Mouse (Mus musculus) midbrain, embryonic 14.5 days (tissue): Measurements from ENCODE around the gene Uxs1. TPM values are rescaled to one million over a fixed set of nuclear protein-coding genes. Genes with fewer than 3 reads are reported as not detected.
A peak's percentile ranks its signal among the peaks of the same experiment; 100 is the strongest.

Experiments
- ATAC-seq: fragments of 200-750 bp; cut with Nextera tagmentation; 2 replicates; pipeline ENCODE4 v1.8.0; 2017; ENCODE audit warnings: moderate number of reproducible peaks, moderate library complexity; ENCODE audit not compliant: low FRiP score, low TSS enrichment
- DNase-seq: peaks from one replicate; pipeline ENCODE4 v3.0.0-alpha.2; 2015
- H3K27ac ChIP-seq: fragments of 300-500 bp; sonication (generic); replicated peaks from 2 replicates; pipeline ENCODE4 v1.5.1; 2014; ENCODE audit warnings: mild to moderate bottlenecking, low read depth, low read length, moderate library complexity
- H3K27me3 ChIP-seq: fragments of 300-500 bp; sonication (generic); 2 replicates; pipeline ENCODE4 v1.6.1; 2014; ENCODE audit warnings: low read length, control low read depth, mixed read lengths; ENCODE audit not compliant: control insufficient read depth, insufficient read depth
- H3K36me3 ChIP-seq: fragments of 300-500 bp; sonication (generic); 2 replicates; pipeline ENCODE4 v1.6.1; 2014; ENCODE audit warnings: low read length, control low read depth; ENCODE audit not compliant: control insufficient read depth, insufficient read depth
- H3K4me1 ChIP-seq: fragments of 300-500 bp; sonication (generic); 2 replicates; pipeline ENCODE4 v1.6.1; 2014; ENCODE audit warnings: mild to moderate bottlenecking, antibody characterized with exemption, low read length, control low read depth; ENCODE audit not compliant: control insufficient read depth, insufficient read depth
- H3K4me2 ChIP-seq: fragments of 300-500 bp; sonication (generic); 2 replicates; pipeline ENCODE4 v1.6.1; 2014; ENCODE audit warnings: mild to moderate bottlenecking, low read length, moderate library complexity
- H3K4me3 ChIP-seq: fragments of 300-500 bp; sonication (generic); replicated peaks from 2 replicates; pipeline ENCODE4 v1.5.1; 2014; ENCODE audit warnings: low read depth, low read length
- H3K9ac ChIP-seq: fragments of 300-500 bp; sonication (generic); replicated peaks from 2 replicates; pipeline ENCODE4 v1.6.1; 2014; ENCODE audit warnings: mild to moderate bottlenecking, low read length, moderate library complexity
- H3K9me3 ChIP-seq: fragments of 300-500 bp; sonication (generic); 2 replicates; pipeline ENCODE4 v1.6.1; 2016; ENCODE audit warnings: low read length, control low read depth, mixed read lengths; ENCODE audit not compliant: control insufficient read depth
- WGBS: fragments of 180-500 bp; shearing (Covaris S2); extraction: QIAGEN DNeasy Blood & Tissue Kit; methylation state at CpG from one replicate; pipeline ENCODE4 v1.1.7; 2014; 5-methylcytosine and 5-hydroxymethylcytosine counted together
- polyA plus RNA-seq: library from polyadenylated mRNA; unstranded; fragments of >200 nt; fragmentation: Nextera tagmentation; extraction: Ambion mirVana; gene quantifications from 2 replicates; pipeline ENCODE4 v1.2.1, GENCODE M21; 2014

The Uxs1 gene
- polyA plus RNA-seq, 1 experiment from 2014 or later, result 14.8 TPM

- H3K9me3 ChIP-seq, result no peaks in the 10 kb centered on the region
- no peak overlapping the region for H3K27ac ChIP-seq
- H3K27me3 ChIP-seq, result no peaks in the 10 kb centered on the region
- WGBS, result 77% methylated on average over 1 of the region's 1 CpGs
- ATAC-seq, result no peak
- H3K4me1 ChIP-seq, result no peaks in the 10 kb centered on the region
- H3K4me2 ChIP-seq, result no peak overlapping the region
- H3K4me3 ChIP-seq, result no peak overlapping the region
- no peak overlapping the region for H3K9ac ChIP-seq
- no peak for DNase-seq
- H3K36me3 ChIP-seq, result peaks cover 61% of the 10 kb centered on the region
Measured at GRCm38 (mm10) chr1:43769348-43769747, 58.3 kb downstream of the Uxs1 start.

GRCm38 (mm10) chr1:43768385-43768990 lies 59.1 kb downstream of the Uxs1 start:
- peaks cover 61% of the 10 kb centered on the region for H3K36me3 ChIP-seq
- WGBS, result 82% methylated on average over 4 of the region's 4 CpGs
- no peak for ATAC-seq

GRCm38 (mm10) chr1:43766328-43766727 lies 61.3 kb downstream of the Uxs1 start:
- Histone ChIP-seq H3K4me3 (no peak overlapping the region), H3K36me3 (peaks cover 52% of the 10 kb centered on the region), H3K27me3 (no peaks in the 10 kb centered on the region), H3K4me1 (no peaks in the 10 kb centered on the region), H3K27ac (no peak overlapping the region), H3K9ac (no peak overlapping the region), H3K9me3 (no peaks in the 10 kb centered on the region), H3K4me2 (no peak overlapping the region)
- ATAC-seq, result no peak
- DNase-seq, result no peak
- 96% methylated on average over 2 of the region's 2 CpGs for WGBS

More at GRCm38 (mm10) chr1:43768385-43768990, 59.1 kb downstream of the Uxs1 start:
- H3K27ac ChIP-seq, result no peak overlapping the region
- no peaks in the 10 kb centered on the region for H3K27me3 ChIP-seq
- H3K4me1 ChIP-seq, result no peaks in the 10 kb centered on the region
- no peak overlapping the region for H3K4me2 ChIP-seq
- no peak for DNase-seq
- no peak overlapping the region for H3K4me3 ChIP-seq
- H3K9me3 ChIP-seq, result no peaks in the 10 kb centered on the region
- H3K9ac ChIP-seq, result no peak overlapping the region

DNA sequence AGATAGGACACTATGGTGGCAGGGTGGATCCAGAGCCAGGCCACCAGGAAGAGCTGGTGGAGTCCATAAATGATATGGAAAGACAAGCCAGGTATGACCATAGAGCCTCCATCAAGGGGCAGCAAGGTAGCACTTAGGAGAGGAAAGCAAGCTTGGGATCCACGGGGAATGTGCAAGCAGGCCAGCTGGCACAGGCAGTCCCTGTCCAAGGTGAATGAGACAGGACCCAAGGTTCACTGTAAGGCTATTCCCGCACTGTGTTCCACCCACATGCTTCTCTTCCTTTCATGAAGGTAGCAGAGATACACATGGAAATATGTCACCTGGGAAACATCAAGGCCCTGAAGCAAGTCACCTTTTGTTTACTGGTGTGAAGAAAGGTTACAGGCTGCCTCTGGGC lies 63.1 kb downstream of the Uxs1 start:
- 97% methylated on average over 2 of the region's 2 CpGs for WGBS
- no peak for DNase-seq
- no peak overlapping the region for H3K27ac ChIP-seq

DNA sequence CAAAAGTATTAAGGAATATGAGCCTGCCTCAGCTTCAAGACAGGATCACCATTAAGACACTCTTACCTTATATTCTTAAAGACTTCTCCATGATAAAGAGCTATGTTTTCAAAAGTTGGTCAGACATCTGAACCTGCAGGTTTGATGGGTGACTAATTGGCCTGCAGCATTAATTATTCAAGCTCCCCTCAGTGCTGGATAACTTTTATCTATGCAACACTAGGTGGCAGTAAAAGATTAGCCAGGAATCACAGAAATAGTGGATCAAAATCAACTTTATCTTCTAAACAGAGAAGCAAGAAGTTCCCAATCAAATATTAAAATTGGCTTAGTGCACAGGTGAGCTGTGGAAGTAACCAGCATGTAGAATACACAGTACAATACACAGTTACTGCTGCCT lies 67.5 kb downstream of the Uxs1 start:
- H3K27me3 ChIP-seq, result no peaks in the 10 kb centered on the region
- H3K36me3 ChIP-seq, result peaks cover 58% of the 10 kb centered on the region
- DNase-seq (peak; percentile 65), ATAC-seq (no peak)
- no peak overlapping the region for H3K4me3 ChIP-seq
- no peak overlapping the region for H3K9ac ChIP-seq
- H3K4me2 ChIP-seq, result no peak overlapping the region
- no peak overlapping the region for H3K27ac ChIP-seq
- no peaks in the 10 kb centered on the region for H3K4me1 ChIP-seq
- H3K9me3 ChIP-seq, result no peaks in the 10 kb centered on the region

More for the DNA sequence above, 63.1 kb downstream of the Uxs1 start:
- Histone ChIP-seq H3K27me3 (no peaks in the 10 kb centered on the region), H3K4me2 (no peak overlapping the region), H3K9ac (no peak overlapping the region), H3K4me3 (no peak overlapping the region), H3K9me3 (no peaks in the 10 kb centered on the region), H3K36me3 (peaks cover 44% of the 10 kb centered on the region), H3K4me1 (no peaks in the 10 kb centered on the region)
- no peak for ATAC-seq

DNA sequence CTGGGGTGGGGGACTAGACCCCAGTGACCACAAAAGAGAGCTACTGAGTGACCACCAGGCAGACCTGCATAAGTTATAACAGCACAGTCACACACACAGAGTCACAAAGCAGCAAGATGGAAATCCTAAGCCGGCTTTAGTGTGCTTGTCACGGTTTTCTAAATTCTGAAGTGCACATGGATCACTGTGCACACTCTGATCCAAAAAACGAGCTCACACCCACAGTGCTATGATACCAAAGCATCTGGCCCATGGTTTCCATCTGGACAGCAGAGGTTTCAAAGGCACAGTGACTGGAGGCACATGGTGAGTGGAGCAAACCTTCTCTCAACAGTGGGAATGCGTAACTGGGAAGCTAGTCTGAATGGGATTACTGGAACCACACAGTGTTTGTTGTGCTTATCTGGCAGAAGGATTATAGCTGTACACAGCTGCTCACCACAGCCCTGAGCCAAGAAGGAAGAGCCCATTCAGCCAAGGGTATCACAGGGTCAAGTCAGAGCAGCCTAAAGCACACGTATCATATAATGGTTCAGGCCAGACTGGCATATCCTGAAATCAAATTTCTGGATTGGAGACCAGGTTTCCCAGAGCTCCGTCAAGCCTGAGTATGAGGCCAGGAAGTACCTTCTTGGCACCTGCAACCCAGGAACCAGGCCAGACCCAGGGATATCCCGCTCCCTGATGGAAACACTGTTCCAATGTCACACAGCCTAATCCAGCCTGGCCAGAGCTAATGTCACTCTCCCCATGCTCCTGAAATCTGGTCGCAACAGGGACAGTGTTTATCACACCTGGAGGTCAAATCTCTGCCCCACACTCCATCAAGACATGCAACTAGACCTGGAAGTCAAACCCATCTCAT lies 72.9 kb downstream of the Uxs1 start:
- Histone ChIP-seq H3K27me3 (no peaks in the 10 kb centered on the region), H3K36me3 (peaks cover 64% of the 10 kb centered on the region), H3K9me3 (no peaks in the 10 kb centered on the region), H3K4me1 (no peaks in the 10 kb centered on the region), H3K9ac (no peak overlapping the region), H3K4me2 (no peak overlapping the region), H3K27ac (no peak overlapping the region), H3K4me3 (no peak overlapping the region)
- WGBS, result 72% methylated on average over 8 of the region's 8 CpGs
- DNase-seq (peak; percentile 28), ATAC-seq (peak; percentile 39; the same call in 1 of the 2 replicates)

- no peaks in the 10 kb centered on the region for H3K36me3 ChIP-seq
- no peaks in the 10 kb centered on the region for H3K27me3 ChIP-seq
- DNase-seq (no peak), ATAC-seq (no peak; the same call in 1 of the 2 replicates)
- H3K4me1 ChIP-seq, result no peaks in the 10 kb centered on the region
- H3K4me2 ChIP-seq, result no peak overlapping the region
- no peak overlapping the region for H3K27ac ChIP-seq
- no peak overlapping the region for H3K4me3 ChIP-seq
- 89% methylated on average over 10 of the region's 10 CpGs for WGBS
- H3K9ac ChIP-seq, result no peak overlapping the region
- H3K9me3 ChIP-seq, result no peaks in the 10 kb centered on the region
Measured at GRCm38 (mm10) chr1:43738519-43738894, 89.1 kb downstream of the Uxs1 start.

GRCm38 (mm10) chr1:43737812-43738518 lies 89.6 kb downstream of the Uxs1 start:
- H3K36me3 ChIP-seq, result no peaks in the 10 kb centered on the region
- no peaks in the 10 kb centered on the region for H3K27me3 ChIP-seq
- WGBS, result 67% methylated on average over 7 of the region's 7 CpGs
- DNase-seq, result peak; percentile 83
- no peak overlapping the region for H3K9ac ChIP-seq
- no peaks in the 10 kb centered on the region for H3K9me3 ChIP-seq
- no peak overlapping the region for H3K4me3 ChIP-seq
- no peak overlapping the region for H3K27ac ChIP-seq
- H3K4me2 ChIP-seq, result no peak overlapping the region
- H3K4me1 ChIP-seq, result no peaks in the 10 kb centered on the region
- peak; percentile 75; the same call in 1 of the 2 replicates for ATAC-seq
